Mouse (Mus musculus) ES-E14 (cell line): ENCODE data around the gene Capzb.

Experiments
- HCFC1 ChIP-seq: IDR thresholded peaks from 2 replicates; pipeline ENCODE4 v1.6.1; 2012; ENCODE audit warnings: low read length, inconsistent platforms, borderline replicate concordance; ENCODE audit not compliant: insufficient read depth
- ZC3H11A ChIP-seq: IDR thresholded peaks from 2 replicates; pipeline ENCODE4 v1.6.1; 2012; ENCODE audit warnings: low read depth, mild to moderate bottlenecking, inconsistent platforms, low read length, borderline replicate concordance

- TF ChIP-seq ZC3H11A (no peak), HCFC1 (no peak)
Measured at GRCm38 (mm10) chr4:139256146-139256545, 63.4 kb downstream of the Capzb start.
